Mouse (Mus musculus) liver (tissue): Measurements from ENCODE around the gene Topors.

Experiments
- DNase-seq: peaks from one replicate; pipeline ENCODE4 v3.0.0-alpha.2; 2020; ENCODE audit warnings: mixed read lengths

The Topors gene

GRCm38 (mm10) chr4:40244035-40244434 is 25.6 kb downstream of the Topors start:
- no peak for DNase-seq

GRCm38 (mm10) chr4:40243006-40243405 is 26.6 kb downstream of the Topors start:
- no peak for DNase-seq

- no peak for DNase-seq
Observed at GRCm38 (mm10) chr4:40241928-40242327, 27.7 kb downstream of the Topors start.

- no peak for DNase-seq
Observed at GRCm38 (mm10) chr4:40240272-40240744, 29.3 kb downstream of the Topors start.

- peak; percentile 43 for DNase-seq
Observed at GRCm38 (mm10) chr4:40239409-40240271, 30.0 kb downstream of the Topors start, which contains the start of gene Ddx58. Ddx58 (minus strand) TSS chr4:40239828.

- peak; percentile 21 for DNase-seq
Observed at GRCm38 (mm10) chr4:40238483-40239408, 30.9 kb downstream of the Topors start.

- no peak for DNase-seq
Observed at GRCm38 (mm10) chr4:40236829-40237228, 32.8 kb downstream of the Topors start.

GRCm38 (mm10) chr4:40234256-40234655 is 35.4 kb downstream of the Topors start:
- no peak for DNase-seq

- no peak for DNase-seq
Observed at GRCm38 (mm10) chr4:40233062-40233664, 36.5 kb downstream of the Topors start.

GRCm38 (mm10) chr4:40229723-40230122 is 39.9 kb downstream of the Topors start:
- DNase-seq: no peak

GRCm38 (mm10) chr4:40227886-40228285 is 41.8 kb downstream of the Topors start:
- no peak for DNase-seq

- DNase-seq: no peak
Observed at GRCm38 (mm10) chr4:40227131-40227530, 42.5 kb downstream of the Topors start.

GRCm38 (mm10) chr4:40226095-40226494 is 43.6 kb downstream of the Topors start:
- no peak for DNase-seq

- no peak for DNase-seq
Observed at GRCm38 (mm10) chr4:40221876-40222585, 47.6 kb downstream of the Topors start.

GRCm38 (mm10) chr4:40221004-40221760 is 48.5 kb downstream of the Topors start:
- no peak for DNase-seq

GRCm38 (mm10) chr4:40220437-40220836 is 49.2 kb downstream of the Topors start:
- no peak for DNase-seq

GRCm38 (mm10) chr4:40218382-40218781 is 51.3 kb downstream of the Topors start:
- DNase-seq: peak; percentile 35

GRCm38 (mm10) chr4:40217910-40218309 is 51.7 kb downstream of the Topors start:
- no peak for DNase-seq

- DNase-seq: no peak
Observed at GRCm38 (mm10) chr4:40212177-40212576, 57.5 kb downstream of the Topors start.
